Mouse (Mus musculus) intestine, embryonic 15.5 days (tissue): Measurements from ENCODE around the gene Gkap1. TPM values are rescaled to one million over a fixed set of nuclear protein-coding genes. Genes with fewer than 3 reads are reported as not detected.

Experiments
- ATAC-seq: fragments of 200-750 bp; cut with Nextera tagmentation; 2 replicates; pipeline ENCODE4 v1.8.0; 2017; ENCODE audit warnings: moderate TSS enrichment, moderate library complexity
- H3K27ac ChIP-seq: fragments of 300-500 bp; sonication (generic); 2 replicates; pipeline ENCODE4 v1.5.1; 2015; ENCODE audit warnings: mild to moderate bottlenecking, inconsistent platforms
- H3K27me3 ChIP-seq: fragments of 300-500 bp; sonication (generic); replicated peaks from 2 replicates; pipeline ENCODE4 v1.6.1; 2015; ENCODE audit warnings: inconsistent platforms
- H3K36me3 ChIP-seq: fragments of 300-500 bp; sonication (generic); 2 replicates; pipeline ENCODE4 v1.6.1; 2015; ENCODE audit warnings: inconsistent platforms
- H3K4me1 ChIP-seq: fragments of 300-500 bp; sonication (generic); replicated peaks from 2 replicates; pipeline ENCODE4 v1.6.1; 2015; ENCODE audit warnings: inconsistent platforms
- H3K4me2 ChIP-seq: fragments of 300-500 bp; sonication (generic); replicated peaks from 2 replicates; pipeline ENCODE4 v1.6.1; 2015; ENCODE audit warnings: mild to moderate bottlenecking, inconsistent platforms
- H3K4me3 ChIP-seq: fragments of 300-500 bp; sonication (generic); replicated peaks from 2 replicates; pipeline ENCODE4 v1.5.1; 2015; ENCODE audit warnings: inconsistent platforms
- H3K9ac ChIP-seq: fragments of 300-500 bp; sonication (generic); 2 replicates; pipeline ENCODE4 v1.6.1; 2015; ENCODE audit warnings: inconsistent platforms
- H3K9me3 ChIP-seq: fragments of 300-500 bp; sonication (generic); 2 replicates; pipeline ENCODE4 v1.6.1; 2016; ENCODE audit warnings: inconsistent platforms
- WGBS: fragments of 180-500 bp; shearing (Covaris S2); methylation state at CpG from one replicate; pipeline ENCODE4 v1.1.7; 2015; 5-methylcytosine and 5-hydroxymethylcytosine counted together
- polyA plus RNA-seq: library from polyadenylated mRNA; unstranded; fragments of >200 nt; fragmentation: Nextera tagmentation; extraction: Ambion mirVana; gene quantifications from 2 replicates; pipeline ENCODE4 v1.2.1, GENCODE M21; 2015

The Gkap1 gene
- polyA plus RNA-seq, 1 experiment from 2014 or later: 21.5 TPM

- Histone ChIP-seq H3K27ac (peak overlapping the region; percentile 93), H3K36me3 (no peaks in the 10 kb centered on the region), H3K27me3 (no peaks in the 10 kb centered on the region), H3K9me3 (no peaks in the 10 kb centered on the region), H3K4me3 (peak overlapping the region; percentile 100), H3K4me2 (peak overlapping the region; percentile 73), H3K9ac (peak overlapping the region; percentile 98), H3K4me1 (peaks cover 21% of the 10 kb centered on the region)
- peak; percentile 62 for ATAC-seq
- 1% methylated on average over 43 of the region's 49 CpGs for WGBS
Measured at GRCm38 (mm10) chr13:58214346-58215252, 60.9 kb downstream of the Gkap1 start.

DNA sequence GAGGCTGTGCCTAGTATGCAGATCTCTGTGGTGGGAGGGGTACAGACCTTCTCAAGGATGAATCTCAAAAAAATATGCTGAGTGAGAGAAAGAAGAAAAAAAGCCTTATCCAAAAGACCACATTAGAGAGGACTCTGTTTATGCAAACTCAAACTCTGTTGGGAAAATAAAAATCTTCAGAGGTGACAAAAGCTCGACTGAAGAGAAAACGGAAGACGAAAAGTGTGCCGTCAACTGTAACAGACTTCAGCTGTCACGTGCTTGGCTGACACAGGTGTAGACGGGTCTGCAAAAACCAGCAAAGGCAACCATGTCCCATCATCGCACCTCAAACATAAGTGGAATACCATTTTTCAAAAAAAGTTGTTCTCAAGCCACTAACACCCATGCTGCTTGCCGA is 61.7 kb downstream of the Gkap1 start:
- Histone ChIP-seq H3K4me3 (peak overlapping the region; percentile 100), H3K36me3 (no peaks in the 10 kb centered on the region), H3K9me3 (no peaks in the 10 kb centered on the region), H3K4me1 (peaks cover 21% of the 10 kb centered on the region), H3K4me2 (peak overlapping the region; percentile 73), H3K27me3 (no peaks in the 10 kb centered on the region), H3K9ac (peak overlapping the region; percentile 27), H3K27ac (0 out of 2 replicates have a peak overlapping the region, but pooled peaks have one; percentile 13)
- WGBS: 40% methylated on average over 8 of the region's 8 CpGs
- no peak for ATAC-seq

- Histone ChIP-seq H3K4me2 (no peak overlapping the region), H3K4me1 (peaks cover 21% of the 10 kb centered on the region), H3K9me3 (no peaks in the 10 kb centered on the region), H3K27me3 (no peaks in the 10 kb centered on the region), H3K4me3 (no peak overlapping the region), H3K36me3 (no peaks in the 10 kb centered on the region), H3K27ac (no peak overlapping the region), H3K9ac (no peak overlapping the region)
- ATAC-seq: no peak
- WGBS: 72% methylated on average over 2 of the region's 2 CpGs
Measured at GRCm38 (mm10) chr13:58212530-58212929, 63.0 kb downstream of the Gkap1 start.

DNA sequence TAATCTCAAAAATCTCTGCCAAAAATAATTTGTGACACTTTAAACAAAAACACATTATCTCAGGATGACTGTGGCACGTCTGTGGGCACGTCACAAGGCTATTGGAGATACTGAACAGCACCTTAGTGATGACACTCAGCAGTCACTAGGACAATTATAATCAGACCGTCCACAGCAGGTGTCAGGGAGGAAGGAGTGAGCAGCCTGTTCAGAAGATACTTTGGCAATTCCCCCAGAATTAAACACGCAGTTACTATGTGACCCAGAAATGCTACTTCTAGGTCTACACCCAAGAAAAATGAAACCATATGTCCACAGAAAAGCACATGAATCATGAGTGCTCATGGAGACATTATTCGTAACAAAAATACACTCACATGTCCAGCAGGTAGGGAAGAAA is 65.1 kb downstream of the Gkap1 start:
- Histone ChIP-seq H3K9me3 (no peaks in the 10 kb centered on the region), H3K9ac (no peak overlapping the region), H3K4me1 (peaks cover 17% of the 10 kb centered on the region; the same call in 1 of the 2 replicates), H3K27me3 (no peaks in the 10 kb centered on the region), H3K4me2 (no peak overlapping the region), H3K27ac (no peak overlapping the region), H3K36me3 (no peaks in the 10 kb centered on the region), H3K4me3 (no peak overlapping the region)
- ATAC-seq: no peak
- WGBS: 71% methylated on average over 5 of the region's 5 CpGs

DNA sequence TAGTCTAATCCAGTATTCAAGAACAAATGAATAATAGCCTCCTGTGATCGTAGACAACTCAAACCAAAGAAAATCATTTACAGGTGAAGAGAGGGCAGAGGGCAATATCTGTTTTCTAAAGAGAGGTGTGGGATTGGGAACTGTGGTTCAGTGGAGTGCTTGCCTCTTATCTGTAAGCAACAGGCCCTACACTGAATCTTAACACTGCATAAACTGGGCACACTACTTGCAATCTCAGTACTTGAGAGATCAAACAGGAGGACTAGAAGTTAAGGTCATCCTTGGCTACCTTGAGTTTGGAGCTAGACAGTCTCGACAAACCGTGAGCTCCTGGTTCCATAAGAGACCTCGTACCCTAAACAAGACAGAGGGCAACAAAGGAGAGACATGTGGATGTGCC is 69.4 kb downstream of the Gkap1 start:
- no peak overlapping the region for H3K4me3 ChIP-seq
- no peak overlapping the region for H3K4me2 ChIP-seq
- H3K27ac ChIP-seq: no peak overlapping the region
- no peaks in the 10 kb centered on the region for H3K27me3 ChIP-seq
- H3K9ac ChIP-seq: no peak overlapping the region
- no peaks in the 10 kb centered on the region for H3K9me3 ChIP-seq
- no peaks in the 10 kb centered on the region for H3K36me3 ChIP-seq
- WGBS: 80% methylated on average over 4 of the region's 4 CpGs
- ATAC-seq: no peak
- H3K4me1 ChIP-seq: no peaks in the 10 kb centered on the region

GRCm38 (mm10) chr13:58204986-58205385 is 70.5 kb downstream of the Gkap1 start:
- WGBS: 63% methylated on average over 4 of the region's 4 CpGs
- Histone ChIP-seq H3K4me1 (no peaks in the 10 kb centered on the region), H3K9me3 (no peaks in the 10 kb centered on the region), H3K4me2 (no peak overlapping the region), H3K4me3 (no peak overlapping the region), H3K9ac (no peak overlapping the region), H3K27ac (no peak overlapping the region), H3K36me3 (no peaks in the 10 kb centered on the region), H3K27me3 (no peaks in the 10 kb centered on the region)
- ATAC-seq: no peak

- Histone ChIP-seq H3K4me3 (no peak overlapping the region), H3K27me3 (no peaks in the 10 kb centered on the region), H3K4me1 (no peaks in the 10 kb centered on the region; the same call in 1 of the 2 replicates), H3K4me2 (no peak overlapping the region), H3K27ac (no peak overlapping the region), H3K36me3 (no peaks in the 10 kb centered on the region), H3K9me3 (no peaks in the 10 kb centered on the region), H3K9ac (no peak overlapping the region)
- no peak for ATAC-seq
- WGBS: 93% methylated on average over 3 of the region's 3 CpGs
Measured at GRCm38 (mm10) chr13:58204202-58204601, 71.3 kb downstream of the Gkap1 start.

GRCm38 (mm10) chr13:58202903-58203302 is 72.6 kb downstream of the Gkap1 start:
- Histone ChIP-seq H3K27ac (no peak overlapping the region), H3K4me1 (no peaks in the 10 kb centered on the region; the same call in 1 of the 2 replicates), H3K36me3 (peaks cover 2% of the 10 kb centered on the region; the same call in 1 of the 2 replicates), H3K9me3 (no peaks in the 10 kb centered on the region), H3K9ac (no peak overlapping the region), H3K27me3 (no peaks in the 10 kb centered on the region), H3K4me2 (no peak overlapping the region), H3K4me3 (no peak overlapping the region)
- ATAC-seq: no peak
- 93% methylated on average over 1 of the region's 1 CpGs for WGBS

- no peak overlapping the region for H3K4me3 ChIP-seq
- 93% methylated on average over 3 of the region's 3 CpGs for WGBS
- no peak overlapping the region for H3K27ac ChIP-seq
- peaks cover 5% of the 10 kb centered on the region; the same call in 1 of the 2 replicates for H3K36me3 ChIP-seq
- H3K9ac ChIP-seq: no peak overlapping the region
- H3K4me2 ChIP-seq: no peak overlapping the region
- H3K27me3 ChIP-seq: no peaks in the 10 kb centered on the region
- ATAC-seq: no peak
- H3K9me3 ChIP-seq: no peaks in the 10 kb centered on the region
- no peaks in the 10 kb centered on the region; the same call in 1 of the 2 replicates for H3K4me1 ChIP-seq
Measured at GRCm38 (mm10) chr13:58201908-58202307, 73.6 kb downstream of the Gkap1 start.

DNA sequence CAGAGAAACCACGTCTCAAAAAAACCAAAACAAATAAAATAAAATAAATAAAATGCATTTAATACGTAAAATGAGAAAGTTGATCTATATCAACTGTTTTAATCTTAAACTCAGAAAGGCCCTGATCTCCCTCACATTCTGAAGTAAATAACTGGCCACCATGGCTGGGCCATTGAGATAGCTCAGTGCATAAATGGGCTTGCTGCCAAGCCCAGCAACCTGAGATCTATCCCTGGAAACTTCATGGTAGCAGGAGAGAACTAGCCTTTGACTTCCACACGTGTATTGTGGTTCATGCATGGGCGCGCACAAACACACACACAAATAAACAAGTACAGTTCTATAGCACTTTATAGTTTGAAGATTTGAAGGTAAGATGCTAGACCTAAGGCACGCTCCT is 74.2 kb downstream of the Gkap1 start:
- 86% methylated on average over 6 of the region's 6 CpGs for WGBS
- Histone ChIP-seq H3K4me1 (no peaks in the 10 kb centered on the region; the same call in 1 of the 2 replicates), H3K4me2 (no peak overlapping the region), H3K9me3 (no peaks in the 10 kb centered on the region), H3K9ac (no peak overlapping the region), H3K27ac (no peak overlapping the region), H3K36me3 (peaks cover 5% of the 10 kb centered on the region; the same call in 1 of the 2 replicates), H3K27me3 (no peaks in the 10 kb centered on the region), H3K4me3 (no peak overlapping the region)
- ATAC-seq: no peak

GRCm38 (mm10) chr13:58197981-58198640 is 77.4 kb downstream of the Gkap1 start:
- no peaks in the 10 kb centered on the region for H3K27me3 ChIP-seq
- no peaks in the 10 kb centered on the region; the same call in 1 of the 2 replicates for H3K4me1 ChIP-seq
- no peak overlapping the region for H3K27ac ChIP-seq
- WGBS: 93% methylated on average over 7 of the region's 7 CpGs
- H3K4me3 ChIP-seq: no peak overlapping the region
- peaks cover 11% of the 10 kb centered on the region; the same call in 1 of the 2 replicates for H3K36me3 ChIP-seq
- H3K4me2 ChIP-seq: no peak overlapping the region
- ATAC-seq: no peak
- no peaks in the 10 kb centered on the region for H3K9me3 ChIP-seq
- no peak overlapping the region for H3K9ac ChIP-seq

- H3K9me3 ChIP-seq: no peaks in the 10 kb centered on the region
- H3K27ac ChIP-seq: no peak overlapping the region
- WGBS: 84% methylated on average over 3 of the region's 3 CpGs
- H3K4me1 ChIP-seq: no peaks in the 10 kb centered on the region; the same call in 1 of the 2 replicates
- no peak for ATAC-seq
- no peak overlapping the region for H3K9ac ChIP-seq
- no peaks in the 10 kb centered on the region for H3K27me3 ChIP-seq
- H3K4me3 ChIP-seq: no peak overlapping the region
- no peak overlapping the region for H3K4me2 ChIP-seq
- H3K36me3 ChIP-seq: peaks cover 11% of the 10 kb centered on the region; the same call in 1 of the 2 replicates
Measured at GRCm38 (mm10) chr13:58197211-58197610, 78.3 kb downstream of the Gkap1 start.
